Mouse (Mus musculus) erythroblast, adult 5-6 weeks (primary cell): ENCODE data around the gene Atp8b5. TPM values are rescaled to one million over a fixed set of nuclear protein-coding genes. Genes with fewer than 3 reads are reported as not detected.

Experiments used
- ATAC-seq: replicated peaks from 2 replicates; pipeline ENCODE4 v1.8.0; 2016; ENCODE audit warnings: moderate number of reproducible peaks, mild to moderate bottlenecking, moderate TSS enrichment, inconsistent platforms; ENCODE audit not compliant: poor library complexity, low FRiP score, severe bottlenecking
- total RNA-seq, 2 experiments: library from RNA; stranded (forward) in 1 of 2; stranded (reverse) in 1 of 2; fragments of 150-400 nt in 1 of 2; fragments of 200-764, 138-1000 nt in 1 of 2; gene quantifications; 2 replicates each; pipeline versions ENCODE4 v1.2.3 to v1.2.4; 2015 to 2017; ENCODE audit warnings: low replicate concordance in 2 of 2

Gene Atp8b5
- total RNA-seq, 2 experiments from 2014 or later, result not detected

GRCm38 (mm10) chr4:43381408-43382154 lies 114.6 kb downstream of the Atp8b5 start, which contains the start of gene Rusc2:
Gene Rusc2 (plus strand): TSS chr4:43381979.
- no peak for ATAC-seq

GRCm38 (mm10) chr4:43382155-43383020 lies 115.4 kb downstream of the Atp8b5 start:
- ATAC-seq, result no peak

GRCm38 (mm10) chr4:43383246-43384082 lies 116.5 kb downstream of the Atp8b5 start:
- no peak for ATAC-seq

- no peak for ATAC-seq
These were observed 117.1 kb downstream of the Atp8b5 start for GRCm38 (mm10) chr4:43384083-43384460.

GRCm38 (mm10) chr4:43384541-43384940 lies 117.6 kb downstream of the Atp8b5 start:
- ATAC-seq, result no peak

GRCm38 (mm10) chr4:43386932-43387331 lies 120.0 kb downstream of the Atp8b5 start:
- no peak for ATAC-seq

- no peak for ATAC-seq
These were observed 122.4 kb downstream of the Atp8b5 start for GRCm38 (mm10) chr4:43389390-43389789.

- no peak for ATAC-seq
These were observed 123.0 kb downstream of the Atp8b5 start for GRCm38 (mm10) chr4:43389845-43390440.

- ATAC-seq, result no peak
These were observed 124.6 kb downstream of the Atp8b5 start for GRCm38 (mm10) chr4:43391521-43392050.

GRCm38 (mm10) chr4:43394345-43394891 lies 127.5 kb downstream of the Atp8b5 start:
- no peak for ATAC-seq

- no peak for ATAC-seq
These were observed 128.2 kb downstream of the Atp8b5 start for GRCm38 (mm10) chr4:43395147-43395546.

GRCm38 (mm10) chr4:43395836-43396235 lies 128.9 kb downstream of the Atp8b5 start:
- no peak for ATAC-seq

- no peak for ATAC-seq
These were observed 129.4 kb downstream of the Atp8b5 start for GRCm38 (mm10) chr4:43396381-43396780.

GRCm38 (mm10) chr4:43398014-43398413 lies 131.1 kb downstream of the Atp8b5 start:
- no peak for ATAC-seq

- ATAC-seq, result no peak
These were observed 131.9 kb downstream of the Atp8b5 start for GRCm38 (mm10) chr4:43398829-43399331.

GRCm38 (mm10) chr4:43399391-43400131 lies 132.6 kb downstream of the Atp8b5 start:
- ATAC-seq, result no peak

GRCm38 (mm10) chr4:43400976-43401375 lies 134.0 kb downstream of the Atp8b5 start:
- ATAC-seq, result no peak

- ATAC-seq, result no peak
These were observed 134.5 kb downstream of the Atp8b5 start for GRCm38 (mm10) chr4:43401486-43401885.
